Comparison of ENCODE assay signal across 31 mouse cellular contexts in genomic region chr11:57298665-57299064, GRCm38 (mm10).
DNase-seq lines count a peak whose midpoint lies in the region; ATAC-seq and TF ChIP-seq lines count a peak whose summit lies in the region.
"Had no signal": no experiment of that assay in that cellular context is flagged by ENCODE, and none has a peak within 500 bp of the region (broad histone marks: within the 10 kb centered on the region; RNA-seq: fewer than 3 reads in every experiment).

No protein-coding gene starts in this region.

- H3K4me1 ChIP-seq in hindbrain, embryonic 11.5 days (replicated peaks; ENCODE audit: control insufficient read depth, insufficient read depth, low read length), result no peaks in the 10 kb centered on the region
- no peaks in the 10 kb centered on the region for H3K4me1 ChIP-seq in hindbrain, postnatal 0 days (ENCODE audit: insufficient read depth, low read length)
- H3K4me1 ChIP-seq in neural tube, embryonic 11.5 days (ENCODE audit: control insufficient read depth, insufficient read depth, low read length), result peaks cover 8% of the 10 kb centered on the region; the same call in 1 of the 2 replicates
- peaks cover 3% of the 10 kb centered on the region for H3K4me1 ChIP-seq in forebrain, embryonic 15.5 days
- H3K4me1 ChIP-seq in midbrain, embryonic 14.5 days (ENCODE audit: control insufficient read depth, insufficient read depth, low read length), result peaks cover 13% of the 10 kb centered on the region
- H3K4me1 ChIP-seq: embryonic facial prominence, embryonic 15.5 days; intestine, embryonic 15.5 days; limb, embryonic 15.5 days; liver, embryonic 13.5 days; megakaryocyte, embryonic 14.5 days; stomach, embryonic 15.5 days had no signal

- H3K27me3 ChIP-seq in hindbrain, embryonic 11.5 days (ENCODE audit: control insufficient read depth, insufficient read depth, low read length), result no peaks in the 10 kb centered on the region
- no peaks in the 10 kb centered on the region for H3K27me3 ChIP-seq in hindbrain, postnatal 0 days (ENCODE audit: insufficient read depth, low read length)
- H3K27me3 ChIP-seq in neural tube, embryonic 11.5 days (ENCODE audit: control insufficient read depth, insufficient read depth, low read length), result no peaks in the 10 kb centered on the region
- no peaks in the 10 kb centered on the region for H3K27me3 ChIP-seq in forebrain, embryonic 15.5 days
- H3K27me3 ChIP-seq in midbrain, embryonic 14.5 days (ENCODE audit: control insufficient read depth, insufficient read depth, low read length), result no peaks in the 10 kb centered on the region
- H3K27me3 ChIP-seq: embryonic facial prominence, embryonic 15.5 days; hindbrain, embryonic 15.5 days; intestine, embryonic 15.5 days; limb, embryonic 15.5 days; liver, embryonic 13.5 days; stomach, embryonic 15.5 days had no signal

- H3K27ac ChIP-seq in hindbrain, embryonic 11.5 days (ENCODE audit: low read depth, low read length), result peak overlapping the region; percentile 72; the same call in 1 of the 2 replicates
- H3K27ac ChIP-seq in hindbrain, postnatal 0 days, result no peak overlapping the region
- peak overlapping the region; percentile 80 for H3K27ac ChIP-seq in neural tube, embryonic 11.5 days (ENCODE audit: low read depth, low read length)
- H3K27ac ChIP-seq in forebrain, embryonic 15.5 days (replicated peaks), result 0 out of 2 replicates have a peak overlapping the region, but pooled peaks have one; percentile 27
- H3K27ac ChIP-seq in midbrain, embryonic 14.5 days (replicated peaks; ENCODE audit: low read depth, low read length), result peak overlapping the region; percentile 58; the same call in 1 of the 2 replicates
- H3K27ac ChIP-seq: embryonic facial prominence, embryonic 10.5 days; embryonic facial prominence, embryonic 15.5 days; gastrocnemius, adult 2 months; hindbrain, embryonic 15.5 days; intestine, embryonic 15.5 days; limb, embryonic 10.5 days; limb, embryonic 15.5 days; liver, embryonic 13.5 days; stomach, embryonic 15.5 days had no signal

- H3K36me3 ChIP-seq in hindbrain, embryonic 11.5 days (ENCODE audit: control insufficient read depth, insufficient read depth, low read length), result no peaks in the 10 kb centered on the region
- H3K36me3 ChIP-seq in hindbrain, postnatal 0 days (ENCODE audit: insufficient read depth, low read length), result no peaks in the 10 kb centered on the region
- no peaks in the 10 kb centered on the region for H3K36me3 ChIP-seq in neural tube, embryonic 11.5 days (ENCODE audit: control insufficient read depth, insufficient read depth, low read length)
- no peaks in the 10 kb centered on the region for H3K36me3 ChIP-seq in forebrain, embryonic 15.5 days
- H3K36me3 ChIP-seq in midbrain, embryonic 14.5 days (ENCODE audit: control insufficient read depth, insufficient read depth, low read length), result no peaks in the 10 kb centered on the region
- H3K36me3 ChIP-seq: embryonic facial prominence, embryonic 10.5 days; embryonic facial prominence, embryonic 15.5 days; hindbrain, embryonic 15.5 days; intestine, embryonic 15.5 days; limb, embryonic 10.5 days; limb, embryonic 15.5 days; liver, embryonic 13.5 days; stomach, embryonic 15.5 days had no signal

- H3K9ac ChIP-seq in hindbrain, embryonic 11.5 days (ENCODE audit: low read depth, low read length), result no peak overlapping the region
- H3K9ac ChIP-seq in hindbrain, postnatal 0 days (replicated peaks; ENCODE audit: low read length), result no peak overlapping the region
- H3K9ac ChIP-seq in neural tube, embryonic 11.5 days (ENCODE audit: low read length), result no peak overlapping the region
- no peak overlapping the region for H3K9ac ChIP-seq in forebrain, embryonic 15.5 days (replicated peaks)
- H3K9ac ChIP-seq in midbrain, embryonic 14.5 days (replicated peaks; ENCODE audit: low read length), result no peak overlapping the region
- H3K9ac ChIP-seq: embryonic facial prominence, embryonic 15.5 days; hindbrain, embryonic 15.5 days; intestine, embryonic 15.5 days; limb, embryonic 15.5 days; liver, embryonic 13.5 days; stomach, embryonic 15.5 days had no signal

- no peaks in the 10 kb centered on the region for H3K9me3 ChIP-seq in hindbrain, embryonic 11.5 days (ENCODE audit: control insufficient read depth, low read length)
- H3K9me3 ChIP-seq in hindbrain, postnatal 0 days (ENCODE audit: low read length), result no peaks in the 10 kb centered on the region
- H3K9me3 ChIP-seq in neural tube, embryonic 11.5 days (ENCODE audit: control insufficient read depth, low read length), result no peaks in the 10 kb centered on the region
- H3K9me3 ChIP-seq in forebrain, embryonic 15.5 days, result no peaks in the 10 kb centered on the region
- no peaks in the 10 kb centered on the region for H3K9me3 ChIP-seq in midbrain, embryonic 14.5 days (ENCODE audit: control insufficient read depth, low read length)
- H3K9me3 ChIP-seq: embryonic facial prominence, embryonic 10.5 days; embryonic facial prominence, embryonic 15.5 days; hindbrain, embryonic 15.5 days; intestine, embryonic 15.5 days; limb, embryonic 10.5 days; limb, embryonic 15.5 days; liver, embryonic 13.5 days; megakaryocyte, embryonic 14.5 days; stomach, embryonic 15.5 days had no signal

- H3K4me3 ChIP-seq in hindbrain, embryonic 11.5 days (ENCODE audit: low read depth, low read length), result no peak overlapping the region
- no peak overlapping the region for H3K4me3 ChIP-seq in hindbrain, postnatal 0 days (ENCODE audit: low read length)
- no peak overlapping the region for H3K4me3 ChIP-seq in neural tube, embryonic 11.5 days (ENCODE audit: low read depth, low read length)
- H3K4me3 ChIP-seq in forebrain, embryonic 15.5 days, result no peak overlapping the region
- H3K4me3 ChIP-seq in midbrain, embryonic 14.5 days (replicated peaks; ENCODE audit: low read depth, low read length), result no peak overlapping the region
- H3K4me3 ChIP-seq: embryonic facial prominence, embryonic 10.5 days; embryonic facial prominence, embryonic 15.5 days; gastrocnemius, adult 2 months; hindbrain, embryonic 15.5 days; intestine, embryonic 15.5 days; limb, embryonic 10.5 days; limb, embryonic 15.5 days; liver, embryonic 13.5 days; megakaryocyte, embryonic 14.5 days; stomach, embryonic 15.5 days had no signal

- peak; percentile 59; the same call in 1 of the 2 replicates for ATAC-seq in hindbrain, embryonic 11.5 days (ENCODE audit: low FRiP score)
- no peak for ATAC-seq in hindbrain, postnatal 0 days
- ATAC-seq in neural tube, embryonic 11.5 days (ENCODE audit: insufficient read depth, low FRiP score, low TSS enrichment), result no peak
- ATAC-seq in forebrain, embryonic 15.5 days (replicated peaks), result no peak
- no peak for ATAC-seq in midbrain, embryonic 14.5 days (ENCODE audit: low FRiP score, low TSS enrichment)
- ATAC-seq: CD4-positive, CD25-positive, alpha-beta regulatory T cell, adult 4 months; intestine, embryonic 15.5 days; lung, postnatal 0 days had no signal

- no peak for DNase-seq in hindbrain, embryonic 11.5 days (ENCODE audit: low spot score)
- no peak for DNase-seq in hindbrain, postnatal 0 days (ENCODE audit: low spot score)
- DNase-seq in neural tube, embryonic 11.5 days (ENCODE audit: low spot score), result no peak
- no peak for DNase-seq in neural tube, embryonic 10.5 days (ENCODE audit: extremely low spot score, low spot score)
- no peak for DNase-seq in midbrain, embryonic 14.5 days
- no peak for DNase-seq in heart, adult 8-10 months (ENCODE audit: low spot score)
- DNase-seq in gastrocnemius, adult 18-20 months (ENCODE audit: low spot score), result no peak
- DNase-seq: adrenal gland, postnatal 14 days; cerebellum, adult 18-20 months; gastrocnemius, adult 2 months; gastrocnemius, postnatal 36 days; heart, adult 18-20 months; heart, postnatal 14 days; kidney, adult 2 months; kidney, postnatal 4 days; layer of hippocampus, adult 9-11 months; liver, embryonic 13.5 days; lung, adult 18-20 months; lung, postnatal 4 days; right cerebral cortex, postnatal 14 days had no signal

- no peak for TF ChIP-seq CTCF in hindbrain, postnatal 0 days (IDR thresholded peaks at IDR 0.05; ENCODE audit: low read depth)

- H3K4me2 ChIP-seq in hindbrain, embryonic 11.5 days (replicated peaks; ENCODE audit: low read depth, low read length), result no peak overlapping the region
- H3K4me2 ChIP-seq in hindbrain, postnatal 0 days (ENCODE audit: low read depth, low read length), result no peak overlapping the region
- no peak overlapping the region for H3K4me2 ChIP-seq in neural tube, embryonic 11.5 days (ENCODE audit: low read depth)
- H3K4me2 ChIP-seq in forebrain, embryonic 15.5 days (replicated peaks), result no peak overlapping the region
- no peak overlapping the region for H3K4me2 ChIP-seq in midbrain, embryonic 14.5 days (ENCODE audit: low read length)
- H3K4me2 ChIP-seq: embryonic facial prominence, embryonic 15.5 days; hindbrain, embryonic 15.5 days; intestine, embryonic 15.5 days; limb, embryonic 15.5 days; liver, embryonic 13.5 days; stomach, embryonic 15.5 days had no signal
